Mouse (Mus musculus) gastrocnemius, postnatal 10 days (tissue): ENCODE data around the gene Slc50a1. TPM values are rescaled to one million over a fixed set of nuclear protein-coding genes. Genes with fewer than 3 reads are reported as not detected.

Experiments used
- DNase-seq: peaks from one replicate; pipeline ENCODE4 v3.0.0; 2021; ENCODE audit warnings: mixed read lengths
- microRNA-seq, 2 experiments: library from miRNA; unstranded; fragments of <30 nt; microRNA quantifications; one replicate each; pipeline ENCODE4 v1.2.0; 2021
- total RNA-seq, 2 experiments: library from RNA; stranded (reverse); gene quantifications; 2 replicates each; pipeline ENCODE4 v1.2.3; 2021

Gene Slc50a1
- total RNA-seq, 2 experiments from 2014 or later, result 19.0 to 28.7 TPM

DNA sequence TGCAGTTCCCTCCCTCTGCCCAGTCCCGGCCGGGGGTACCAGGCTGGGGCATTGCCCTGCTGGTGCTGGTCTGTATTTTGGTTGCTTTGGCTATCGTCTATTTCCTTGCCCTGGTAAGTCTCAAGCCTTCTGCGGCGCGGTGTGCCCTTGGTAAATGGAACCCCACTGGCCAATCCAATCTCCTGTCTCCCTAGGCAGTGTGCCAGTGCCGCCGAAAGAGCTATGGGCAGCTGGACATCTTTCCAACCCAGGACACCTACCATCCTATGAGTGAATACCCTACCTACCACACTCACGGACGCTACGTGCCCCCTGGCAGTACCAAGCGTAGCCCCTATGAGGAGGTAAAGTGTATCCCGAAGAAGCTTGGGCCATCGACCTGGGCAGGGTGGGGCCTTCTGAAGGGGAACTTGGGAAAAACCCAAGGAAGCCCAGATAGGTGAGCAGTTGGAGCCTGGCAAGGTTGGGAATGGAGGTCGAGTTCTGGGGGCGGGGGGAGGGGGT, 38.5 kb downstream of the Slc50a1 start:
- DNase-seq, result no peak

DNA sequence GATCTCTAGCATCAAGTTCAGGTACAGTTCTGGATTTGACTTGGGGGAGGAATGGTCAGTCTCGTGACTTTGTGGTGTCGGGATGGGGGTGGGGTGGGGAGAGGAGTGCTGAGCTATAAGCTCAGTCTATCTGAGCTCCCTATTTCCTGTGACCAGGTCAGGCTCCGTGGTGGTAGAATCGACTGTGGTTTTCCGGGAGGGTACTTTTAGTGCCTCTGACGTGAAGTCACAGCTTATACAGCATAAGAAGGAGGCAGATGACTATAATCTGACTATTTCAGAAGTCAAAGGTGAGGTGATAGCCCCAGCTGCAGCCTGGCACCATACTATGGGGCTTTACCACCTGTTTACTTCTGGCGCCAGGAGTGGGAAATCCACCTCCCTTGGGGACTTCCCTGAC, 39.0 kb downstream of the Slc50a1 start:
- no peak for DNase-seq

DNA sequence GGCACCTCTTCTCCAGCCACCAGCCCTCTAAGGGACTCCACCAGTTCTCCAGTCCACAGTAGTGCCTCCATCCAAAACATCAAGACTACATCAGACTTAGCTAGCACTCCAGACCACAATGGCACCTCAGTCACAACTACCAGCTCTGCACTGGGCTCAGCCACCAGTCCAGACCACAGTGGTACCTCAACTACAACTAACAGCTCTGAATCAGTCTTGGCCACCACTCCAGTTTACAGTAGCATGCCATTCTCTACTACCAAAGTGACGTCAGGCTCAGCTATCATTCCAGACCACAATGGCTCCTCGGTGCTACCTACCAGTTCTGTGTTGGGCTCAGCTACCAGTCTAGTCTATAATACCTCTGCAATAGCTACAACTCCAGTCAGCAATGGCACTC, 39.8 kb downstream of the Slc50a1 start:
- DNase-seq, result no peak

DNA sequence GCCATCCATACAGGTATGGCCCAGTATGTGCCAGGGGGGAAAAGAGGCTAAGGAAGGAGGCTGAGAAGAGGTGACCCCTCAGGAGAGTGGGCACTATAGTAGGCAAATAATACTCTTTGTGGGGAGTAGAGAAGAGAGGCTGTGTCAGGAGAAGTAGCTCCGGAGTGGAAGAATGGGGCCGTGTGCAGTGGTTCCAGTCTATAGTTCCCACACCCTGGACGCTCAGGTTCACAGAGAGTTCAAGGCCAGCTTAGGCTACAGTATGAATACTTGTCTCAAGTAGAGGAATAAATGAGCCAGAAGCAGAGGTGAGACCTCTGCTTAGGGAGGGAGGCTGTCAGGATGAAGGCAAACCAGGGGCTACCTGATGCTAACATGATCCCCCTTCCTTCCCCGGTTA, 41.1 kb downstream of the Slc50a1 start:
- no peak for DNase-seq

DNA sequence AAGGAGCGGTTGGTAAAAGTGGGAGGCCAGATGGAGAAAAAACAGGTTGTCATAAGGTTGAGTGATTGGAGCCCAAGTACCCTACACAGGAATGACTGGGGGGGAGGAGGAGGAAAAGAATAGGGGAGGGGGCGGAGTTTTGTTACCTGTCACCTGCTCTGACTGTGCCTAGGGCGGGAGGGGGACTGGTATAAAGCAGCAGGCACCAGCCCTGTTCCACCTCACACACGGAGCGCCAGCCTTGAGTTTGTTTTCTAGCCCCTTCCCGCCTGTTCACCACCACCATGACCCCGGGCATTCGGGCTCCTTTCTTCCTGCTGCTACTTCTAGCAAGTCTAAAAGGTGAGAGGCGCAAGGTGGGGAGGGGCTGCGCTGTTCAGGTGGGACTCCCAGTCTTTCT, 41.5 kb downstream of the Slc50a1 start, which contains the start of gene Muc1:
Muc1 (plus strand) TSS at position 222 of the 400 bp plus-strand sequence.
- DNase-seq, result no peak

DNA sequence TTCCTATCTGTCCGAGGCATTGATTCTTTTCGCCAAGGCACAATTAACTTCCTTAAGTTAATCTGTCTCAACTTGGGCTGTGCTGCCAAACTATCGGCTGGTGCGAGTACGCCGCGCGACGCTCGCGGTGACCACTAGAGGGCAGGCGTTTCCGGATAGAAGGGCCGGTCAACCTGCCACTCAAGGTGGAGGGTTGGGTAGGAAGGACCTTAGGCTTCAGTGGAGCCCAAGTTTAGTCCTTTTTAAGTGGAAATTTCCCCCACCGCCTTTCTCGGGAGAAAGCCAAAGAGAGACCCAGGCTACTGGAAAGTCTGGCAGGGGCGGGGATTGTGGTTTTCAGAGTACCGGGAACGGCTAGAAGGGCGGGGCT, 42.2 kb downstream of the Slc50a1 start:
- DNase-seq, result peak; percentile 89

DNA sequence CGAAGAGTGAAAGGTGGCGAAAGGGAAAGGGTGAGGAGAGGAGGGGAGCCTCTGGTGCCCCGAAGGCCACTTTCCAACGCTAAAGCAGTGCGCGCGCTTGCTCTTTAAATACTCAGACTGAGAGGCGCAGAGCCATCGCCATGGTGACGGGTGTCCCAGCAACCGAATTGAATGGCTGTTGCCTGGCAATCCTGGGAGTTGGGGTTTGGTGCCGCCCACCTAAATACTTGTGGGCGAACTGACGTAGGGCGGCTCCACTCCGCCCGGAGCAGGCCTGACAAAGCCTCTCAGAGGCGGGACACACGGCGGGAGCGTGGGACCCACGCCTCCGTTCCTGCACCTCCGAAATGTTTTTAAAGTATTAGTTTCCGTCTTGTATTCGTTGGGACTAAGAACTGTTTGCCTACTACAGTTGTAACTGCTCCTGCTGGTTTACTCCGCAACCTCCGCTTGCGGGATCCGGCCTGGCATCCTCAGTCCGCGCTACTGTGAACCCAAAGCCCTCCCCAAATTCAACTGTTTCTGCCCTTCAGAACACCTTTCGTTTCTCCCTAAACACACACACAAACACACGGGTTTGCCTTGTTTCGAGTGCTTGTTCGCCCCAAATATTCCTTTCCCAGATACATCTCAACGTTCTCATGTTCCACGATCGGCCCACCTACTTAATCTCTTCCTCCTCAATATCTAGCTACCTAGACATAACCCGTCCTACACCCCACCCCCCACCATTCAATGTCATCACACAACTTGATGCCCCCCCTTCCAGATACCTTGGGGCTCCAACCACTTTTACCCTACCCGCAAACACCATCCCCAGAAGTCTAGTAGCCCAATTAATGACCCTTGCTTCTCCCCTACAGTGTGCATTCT, 42.8 kb downstream of the Slc50a1 start:
- peak; percentile 64 for DNase-seq

DNA sequence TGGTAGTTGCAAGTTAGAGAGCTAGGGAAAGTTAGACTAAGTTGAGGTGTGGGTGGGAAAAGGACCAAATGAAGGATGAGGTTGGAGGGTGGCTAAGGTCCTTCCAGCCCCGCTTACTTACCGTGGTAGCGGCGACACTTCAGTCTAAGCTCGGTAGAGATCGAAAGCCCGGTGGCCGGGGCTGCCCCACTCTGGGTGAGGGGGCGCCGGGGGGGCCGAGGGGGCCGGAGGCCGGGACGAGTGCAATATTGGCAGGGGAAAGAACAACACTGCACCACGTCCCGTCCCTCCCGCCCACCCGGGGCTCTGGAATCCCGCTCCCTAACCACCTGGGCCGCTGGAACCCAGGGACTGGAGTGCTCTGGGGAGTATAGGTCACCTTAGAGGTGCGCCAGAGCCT, 43.5 kb downstream of the Slc50a1 start, which contains the start of gene Mtx1:
Mtx1 (minus strand) TSS at position 189 of the 400 bp plus-strand sequence.
- DNase-seq, result no peak

DNA sequence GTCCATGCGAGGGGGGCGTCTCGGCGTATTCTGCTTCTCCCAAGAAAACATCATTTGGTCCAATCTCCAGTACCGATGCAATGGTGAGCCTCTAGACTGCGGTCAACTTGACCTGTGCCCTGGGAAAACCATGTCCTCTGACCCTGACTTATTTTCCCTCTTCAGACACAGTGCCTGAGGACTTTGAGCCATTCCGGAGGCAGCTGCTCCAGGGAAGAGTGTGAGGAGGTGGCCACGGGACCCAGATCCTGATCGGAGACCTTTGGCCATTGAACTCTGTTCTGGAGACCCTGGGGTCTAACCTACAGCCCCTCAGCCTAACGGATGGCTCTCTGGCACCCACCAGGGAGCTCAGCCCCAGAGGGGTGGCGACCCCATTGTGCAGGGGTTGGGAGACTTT, 44.0 kb downstream of the Slc50a1 start:
- no peak for DNase-seq

DNA sequence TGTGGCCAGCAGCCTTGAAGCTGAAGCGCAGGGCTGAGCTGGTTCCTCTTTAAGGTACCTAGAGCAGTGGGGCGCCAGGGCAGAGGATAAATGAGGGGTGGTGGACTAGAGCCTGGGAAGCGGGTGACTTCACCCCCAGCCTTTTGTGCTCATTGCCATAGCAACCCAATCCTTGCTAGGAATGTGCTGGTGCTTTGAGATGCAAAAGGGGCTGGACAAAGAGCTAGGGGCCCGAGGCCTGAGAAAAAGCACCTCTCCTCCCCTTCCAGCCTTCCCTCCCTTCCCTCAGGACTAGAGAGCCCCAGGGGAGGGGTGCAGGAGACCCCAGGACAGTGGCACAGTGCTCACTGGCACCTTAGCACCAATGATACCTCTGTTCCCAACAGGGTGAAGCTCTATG, 44.5 kb downstream of the Slc50a1 start:
- DNase-seq, result no peak

DNA sequence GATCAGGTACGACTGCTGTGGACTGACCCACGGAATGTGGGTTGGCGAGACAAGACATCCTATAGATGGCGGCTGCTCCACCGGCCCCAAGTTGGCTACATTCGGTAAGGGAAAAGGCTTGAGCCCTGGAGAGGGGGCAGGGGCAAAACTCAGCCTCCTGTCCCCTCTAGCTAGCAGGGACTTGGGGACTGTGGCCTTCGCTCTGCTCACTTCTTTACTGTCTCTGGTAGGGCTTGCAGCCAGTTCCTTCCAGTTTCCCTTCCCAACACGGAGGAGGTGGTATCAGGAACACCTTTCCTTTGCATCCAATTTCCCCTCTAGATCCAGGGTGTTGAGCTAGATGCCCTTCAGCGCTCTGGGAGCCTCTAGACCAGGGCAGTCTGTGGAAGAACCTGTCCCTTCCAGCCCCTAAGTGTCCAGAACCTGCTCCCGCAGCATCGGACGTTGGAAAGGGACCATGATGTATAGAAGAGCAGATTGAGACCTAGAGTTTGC, 45.0 kb downstream of the Slc50a1 start:
- no peak for DNase-seq

DNA sequence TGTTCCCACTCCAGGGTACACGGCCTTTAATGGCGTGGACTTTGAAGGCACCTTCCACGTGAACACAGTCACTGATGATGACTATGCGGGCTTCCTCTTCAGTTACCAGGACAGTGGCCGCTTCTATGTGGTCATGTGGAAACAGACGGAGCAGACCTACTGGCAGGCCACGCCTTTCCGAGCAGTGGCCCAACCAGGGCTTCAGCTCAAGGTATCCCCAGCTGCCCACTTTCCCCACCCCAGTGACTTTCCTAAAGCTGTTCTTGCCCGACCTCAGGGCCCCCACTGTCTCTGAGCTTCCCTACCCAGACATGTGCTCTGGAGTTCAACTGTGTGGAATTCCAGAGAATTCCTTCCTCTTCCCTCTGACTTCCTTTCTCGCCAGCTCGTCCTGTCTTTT, 45.6 kb downstream of the Slc50a1 start:
- DNase-seq, result no peak

DNA sequence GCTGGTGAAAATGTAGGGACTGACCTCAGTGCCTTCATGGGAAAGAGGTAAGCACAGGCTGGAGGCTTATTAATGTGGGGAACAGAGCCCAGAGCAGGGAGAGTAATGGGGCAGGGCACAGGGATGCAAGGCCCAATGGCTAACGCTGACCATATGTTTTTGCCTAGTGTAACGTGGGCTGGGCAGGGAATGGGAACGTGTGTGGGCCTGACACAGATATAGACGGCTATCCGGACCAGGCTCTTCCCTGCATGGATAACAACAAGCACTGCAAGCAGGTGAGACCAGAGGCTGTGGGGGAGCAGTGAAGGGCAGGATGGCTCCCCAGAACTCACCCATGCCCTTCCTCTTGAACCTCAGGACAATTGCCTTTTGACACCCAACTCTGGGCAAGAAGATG, 49.2 kb downstream of the Slc50a1 start:
- no peak for DNase-seq

DNA sequence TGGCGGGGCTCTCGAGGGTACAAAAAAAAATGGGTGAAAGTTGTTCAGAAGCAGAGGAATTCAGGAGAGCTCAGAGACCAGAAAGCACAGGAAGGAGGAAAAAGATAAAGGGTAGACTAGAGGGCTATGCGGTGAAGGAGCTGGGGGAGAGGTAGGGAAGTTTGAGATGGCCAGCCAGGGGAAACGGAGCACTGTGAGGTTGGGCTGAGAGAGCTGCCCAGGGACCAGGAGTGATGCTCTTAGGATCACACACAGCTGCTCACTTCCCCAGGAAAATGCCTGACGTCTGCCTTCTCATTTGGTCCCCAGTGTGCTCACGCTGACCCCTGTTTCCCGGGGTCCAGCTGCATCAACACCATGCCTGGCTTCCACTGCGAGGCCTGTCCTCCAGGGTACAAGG, 50.8 kb downstream of the Slc50a1 start:
- no peak for DNase-seq

DNA sequence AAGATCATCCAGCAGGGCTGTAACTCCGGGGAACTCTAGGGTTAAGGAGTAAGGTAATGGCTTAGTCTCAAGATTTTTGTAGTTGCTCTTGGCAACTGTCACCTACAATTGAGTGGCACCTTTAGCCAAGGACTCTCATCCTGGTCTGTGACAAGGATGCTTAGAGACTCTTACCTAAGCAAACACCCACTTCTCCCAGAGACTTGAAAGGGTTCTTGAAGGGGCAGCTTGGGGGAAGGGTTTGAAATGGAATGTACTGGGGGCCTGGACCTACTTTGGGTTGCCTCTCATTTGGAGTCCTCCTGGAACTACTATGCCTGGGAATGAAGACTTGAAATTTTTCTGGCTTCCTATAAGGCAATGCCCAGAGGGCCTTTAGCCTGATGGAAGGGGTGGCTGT, 52.1 kb downstream of the Slc50a1 start:
- no peak for DNase-seq

Small RNA genes lying within 50 kb of the gene (microRNA-seq; reads per million reads assigned to microRNA genes)
- 30.9 to 41.3 reads per million in 2 experiments for gene Mir92b

Other genes starting within 250 kb of the Slc50a1 start
- gene Rusc1, start 177.3 kb downstream of the Slc50a1 start, total RNA-seq, result 1 to 10 TPM; 9.7 to 9.9 TPM
- not detected for gene Gm43738, start 169.5 kb downstream of the Slc50a1 start, total RNA-seq
- gene Fdps, start 168.6 kb downstream of the Slc50a1 start, total RNA-seq, result 10 to 100 TPM; 33.7 to 35.5 TPM
- gene Pklr, start 134.4 kb downstream of the Slc50a1 start, total RNA-seq, result under 1 TPM in 1 of 2 experiments, not detected in 1; 0.41 TPM
- gene Hcn3, start 110.4 kb downstream of the Slc50a1 start, total RNA-seq, result 1 to 10 TPM in 1 of 2 experiments, under 1 TPM in 1; 0.12 to 1.1 TPM
- gene Clk2, start 105.8 kb downstream of the Slc50a1 start, total RNA-seq, result 10 to 100 TPM; 21.5 to 32.6 TPM
- 10 to 100 TPM; 36.7 to 40.0 TPM for gene Scamp3, start 93.1 kb downstream of the Slc50a1 start, total RNA-seq
- 10 to 100 TPM; 11.1 to 12.9 TPM for gene Fam189b, start 87.4 kb downstream of the Slc50a1 start, total RNA-seq
- 10 to 100 TPM; 20.6 to 24.5 TPM for gene Gba, start 67.6 kb downstream of the Slc50a1 start, total RNA-seq
- 10 to 100 TPM; 46.2 to 61.5 TPM for gene Thbs3, start 55.4 kb downstream of the Slc50a1 start, total RNA-seq
- gene Mtx1, start 43.5 kb downstream of the Slc50a1 start, total RNA-seq, result 10 to 100 TPM; 55.2 to 57.3 TPM
- under 1 TPM; 0.16 to 0.63 TPM for gene Muc1, start 41.5 kb downstream of the Slc50a1 start, total RNA-seq
- gene Krtcap2, start 24.6 kb downstream of the Slc50a1 start, total RNA-seq, result 10 to 100 TPM; 78.1 to 93.1 TPM
- gene Trim46, start 24.3 kb downstream of the Slc50a1 start, total RNA-seq, result under 1 TPM; 0.70 to 0.86 TPM
- gene Dpm3, start 11.2 kb downstream of the Slc50a1 start, total RNA-seq, result 10 to 100 TPM; 47.4 to 54.9 TPM
- 10 to 100 TPM; 21.1 to 26.3 TPM for gene Efna1, start 10.6 kb upstream of the Slc50a1 start, total RNA-seq
- gene Efna3, start 52.4 kb upstream of the Slc50a1 start, total RNA-seq, result not detected
- 1 to 10 TPM in 1 of 2 experiments, under 1 TPM in 1; 0.82 to 1.9 TPM for gene Efna4, start 67.5 kb upstream of the Slc50a1 start, total RNA-seq
- gene Adam15, start 79.4 kb upstream of the Slc50a1 start, total RNA-seq, result 10 to 100 TPM; 32.6 to 48.1 TPM
- gene Dcst2, start 91.4 kb upstream of the Slc50a1 start, total RNA-seq, result not detected
- gene Dcst1, start 94.7 kb upstream of the Slc50a1 start, total RNA-seq, result under 1 TPM; 0.12 to 0.14 TPM
- 10 to 100 TPM; 19.1 to 21.8 TPM for gene Zbtb7b, start 124.2 kb upstream of the Slc50a1 start, total RNA-seq
- under 1 TPM; 0.59 to 0.73 TPM for gene Lenep, start 132.2 kb upstream of the Slc50a1 start, total RNA-seq
- 10 to 100 TPM; 25.8 to 29.5 TPM for gene Flad1, start 141.3 kb upstream of the Slc50a1 start, total RNA-seq
- 10 to 100 TPM; 19.7 to 22.3 TPM for gene Cks1b, start 147.8 kb upstream of the Slc50a1 start, total RNA-seq
- gene Shc1, start 147.9 kb upstream of the Slc50a1 start, total RNA-seq, result 10 to 100 TPM; 50.0 to 57.8 TPM
- 10 to 100 TPM; 15.9 to 22.2 TPM for gene Pygo2, start 159.6 kb upstream of the Slc50a1 start, total RNA-seq
- 100 to 1,000 TPM; 155 to 167 TPM for gene Pbxip1, start 166.1 kb upstream of the Slc50a1 start, total RNA-seq
- 1 to 10 TPM; 9.8 to 9.9 TPM for gene Pmvk, start 184.0 kb upstream of the Slc50a1 start, total RNA-seq
- gene Kcnn3, start 249.6 kb upstream of the Slc50a1 start, total RNA-seq, result 10 to 100 TPM in 1 of 2 experiments, 1 to 10 TPM in 1; 6.9 to 11.9 TPM